Mouse (Mus musculus) neutrophil, adult 5-6 weeks (primary cell): ENCODE data around the gene Timm10. TPM values are rescaled to one million over a fixed set of nuclear protein-coding genes. Genes with fewer than 3 reads are reported as not detected.

Experiments
- ATAC-seq: fragments of 151-379, 151-347 bp; 2 replicates; pipeline ENCODE4 v1.8.0; 2017; ENCODE audit warnings: mild to moderate bottlenecking, moderate TSS enrichment; ENCODE audit not compliant: insufficient number of reproducible peaks, poor library complexity, low FRiP score, severe bottlenecking; ENCODE audit errors: extremely low read depth
- total RNA-seq: library from RNA; stranded (forward); fragments of 200-1000 nt; gene quantifications from 2 replicates; pipeline ENCODE4 v1.2.3, GENCODE M21; 2017

Gene Timm10
- total RNA-seq, 1 experiment from 2014 or later, result 10.0 TPM

DNA sequence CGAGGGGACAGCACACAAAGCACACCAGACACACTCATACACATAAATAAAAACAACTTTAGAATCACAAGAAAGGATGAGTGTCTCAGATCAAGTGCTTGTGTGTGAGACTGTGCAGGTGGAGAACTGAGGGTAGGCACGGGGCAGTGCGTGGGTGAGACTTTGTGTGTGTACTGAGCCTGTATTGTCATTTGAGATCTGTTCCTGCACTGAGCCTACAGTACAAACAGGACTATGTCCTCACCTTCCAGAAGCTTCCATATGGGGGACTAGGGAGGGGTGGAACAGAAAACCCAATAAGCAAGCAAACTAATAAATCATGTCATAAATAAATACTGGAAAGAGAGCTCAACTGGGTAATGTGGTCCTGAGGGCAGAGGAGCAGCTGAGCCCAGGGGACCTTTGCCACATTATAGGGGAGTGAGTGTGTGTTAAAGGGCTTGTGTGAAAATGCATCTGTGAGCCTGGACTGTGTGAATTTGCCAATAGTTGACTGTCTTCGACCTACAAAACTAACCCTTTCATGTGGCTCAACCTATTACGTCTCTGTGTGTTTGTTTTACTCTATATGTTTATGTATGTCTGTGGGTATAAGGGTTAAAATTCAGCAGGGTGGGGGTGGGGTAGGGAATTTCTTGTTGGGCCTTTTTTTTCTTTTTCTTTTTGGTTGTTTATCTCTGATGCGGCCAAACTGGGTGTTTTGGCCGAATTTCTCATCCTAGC is 23.8 kb downstream of the Timm10 start:
- ATAC-seq, result no peak

DNA sequence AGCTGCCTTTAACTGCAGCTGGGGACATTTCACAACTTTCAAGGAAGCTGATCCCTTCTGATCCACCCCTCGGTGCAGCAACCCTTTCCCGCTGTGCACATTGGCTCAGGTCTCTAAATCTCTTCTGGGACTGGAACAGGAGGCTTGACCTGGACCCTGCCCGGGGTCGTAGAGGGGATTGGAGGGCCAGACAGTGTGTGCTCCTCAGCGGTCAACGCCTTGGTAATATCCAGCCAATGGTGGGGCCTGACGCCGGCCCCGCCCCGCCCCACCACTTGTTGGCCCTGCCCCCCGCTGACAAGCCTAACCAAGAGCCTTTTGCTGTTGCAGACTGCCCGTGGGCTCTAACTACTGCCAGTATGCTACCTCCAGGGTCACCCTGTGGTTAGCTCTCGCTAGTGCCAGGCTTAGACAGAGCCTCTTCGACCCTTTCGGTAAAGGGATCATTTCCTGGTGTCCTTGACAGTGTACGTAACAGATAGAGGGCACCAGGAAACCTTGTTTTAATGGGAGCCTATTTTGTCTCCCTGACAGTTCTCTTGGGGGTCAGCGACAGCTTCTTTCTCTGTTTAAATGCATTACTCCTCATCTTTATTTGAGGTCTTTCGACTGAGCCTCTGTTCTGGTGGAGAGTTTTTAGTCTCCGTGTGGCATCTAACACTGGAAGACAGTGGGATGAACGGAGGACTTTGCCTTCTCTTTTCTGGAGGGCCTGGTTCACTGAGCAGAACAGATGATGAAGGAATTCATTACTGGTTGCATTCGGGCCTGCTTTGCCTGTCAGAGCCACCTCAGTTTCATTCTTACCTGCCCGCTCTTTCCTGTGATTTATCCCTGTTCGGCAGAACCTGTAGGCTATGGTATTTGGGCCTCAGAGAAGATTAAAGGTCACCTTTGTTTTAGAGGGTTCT is 24.6 kb downstream of the Timm10 start:
- ATAC-seq, result no peak

DNA sequence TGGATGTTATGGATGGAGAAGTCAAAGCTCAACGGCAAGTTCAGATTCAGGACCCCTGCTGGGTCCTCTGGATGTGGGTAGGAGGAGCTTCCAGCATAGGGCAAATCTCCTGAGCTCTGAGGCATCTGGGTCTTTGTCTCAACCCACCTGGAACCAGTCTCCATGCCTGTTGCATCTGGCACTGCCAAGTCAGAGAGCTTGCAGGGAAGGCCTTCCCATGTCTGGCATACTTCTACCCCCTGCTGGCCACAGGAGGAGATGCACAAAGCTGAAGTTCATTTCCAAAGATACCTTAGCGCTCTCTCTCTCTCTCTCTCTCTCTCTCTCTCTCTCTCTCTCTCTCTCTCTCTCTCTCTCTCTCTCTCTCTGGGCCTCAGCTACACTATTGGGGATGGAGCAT is 28.9 kb downstream of the Timm10 start:
- ATAC-seq, result peak; percentile 73

DNA sequence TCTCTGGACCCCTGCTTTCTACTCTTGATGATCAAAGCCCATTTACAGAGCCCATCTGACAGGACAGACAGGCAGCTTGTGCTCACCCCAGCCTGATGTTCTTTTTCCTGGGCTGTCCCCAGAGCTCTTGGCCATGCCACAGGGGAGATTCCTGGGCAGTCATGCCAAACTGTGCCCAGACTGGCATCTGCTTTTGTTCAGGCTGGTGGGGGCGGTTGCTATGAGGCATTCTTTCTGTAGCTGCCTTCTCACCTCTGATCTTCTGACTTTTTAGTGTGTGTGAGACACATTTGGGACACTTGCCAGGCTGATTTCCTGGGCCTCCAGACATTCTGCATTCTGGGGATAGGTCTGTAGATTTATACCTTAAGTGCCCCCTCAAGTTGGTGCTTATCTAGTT is 31.8 kb downstream of the Timm10 start:
- no peak for ATAC-seq

DNA sequence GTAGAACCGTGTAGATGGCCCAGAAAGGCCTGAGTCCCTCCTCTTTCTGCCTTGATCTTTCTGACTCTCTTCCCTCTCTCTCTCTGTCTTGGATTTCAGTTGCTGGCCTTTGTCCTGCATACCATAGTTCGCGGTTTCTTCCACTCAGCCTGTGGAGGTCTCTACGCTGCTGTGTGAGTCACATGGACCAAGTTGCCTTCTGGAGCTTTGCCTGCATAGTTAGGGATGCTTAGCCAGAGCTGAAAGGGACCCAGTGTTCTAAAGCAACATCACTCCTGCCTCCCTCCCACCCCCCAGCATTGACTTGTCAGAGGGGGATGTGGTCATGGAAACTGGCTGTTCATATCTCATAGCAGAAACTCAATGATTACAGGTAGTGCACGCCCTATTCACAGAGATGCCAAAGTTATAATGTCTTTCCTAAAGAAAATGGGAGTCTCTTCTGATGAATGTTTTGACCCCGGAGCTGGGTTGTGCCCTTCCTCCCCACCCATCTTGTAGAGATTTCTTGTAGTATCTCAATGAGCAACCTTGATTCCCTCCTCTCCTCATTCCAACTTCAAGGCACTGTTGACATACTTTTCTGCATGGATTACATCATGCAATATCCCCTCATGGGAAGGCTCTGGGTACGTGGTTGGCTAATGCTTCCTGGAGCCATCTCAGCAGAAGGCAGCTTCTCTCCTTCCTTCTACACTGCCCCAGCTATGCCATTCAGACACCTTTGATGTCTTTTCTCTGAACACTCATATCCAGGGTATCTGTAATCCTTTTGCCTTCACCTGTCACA is 33.4 kb downstream of the Timm10 start:
- ATAC-seq, result no peak

DNA sequence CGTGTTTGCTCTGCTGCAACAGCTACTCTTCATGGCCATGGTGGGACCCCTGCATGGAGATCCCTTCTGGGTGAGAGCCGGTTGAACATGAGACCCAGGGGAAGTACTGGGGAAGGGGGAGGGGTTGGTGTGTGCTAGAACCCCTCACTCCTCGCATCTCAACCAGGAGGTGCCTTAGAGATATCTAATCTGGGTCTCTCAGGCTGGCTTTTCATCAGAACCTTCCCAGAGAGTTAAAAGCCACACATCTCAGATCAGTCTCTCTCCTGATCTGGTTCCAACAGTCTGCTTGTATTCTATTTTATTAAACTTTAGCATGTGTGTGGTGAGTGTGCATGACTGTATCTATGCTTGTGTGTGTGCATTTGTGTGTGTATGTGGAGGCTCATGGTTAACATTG is 34.6 kb downstream of the Timm10 start:
- no peak for ATAC-seq

DNA sequence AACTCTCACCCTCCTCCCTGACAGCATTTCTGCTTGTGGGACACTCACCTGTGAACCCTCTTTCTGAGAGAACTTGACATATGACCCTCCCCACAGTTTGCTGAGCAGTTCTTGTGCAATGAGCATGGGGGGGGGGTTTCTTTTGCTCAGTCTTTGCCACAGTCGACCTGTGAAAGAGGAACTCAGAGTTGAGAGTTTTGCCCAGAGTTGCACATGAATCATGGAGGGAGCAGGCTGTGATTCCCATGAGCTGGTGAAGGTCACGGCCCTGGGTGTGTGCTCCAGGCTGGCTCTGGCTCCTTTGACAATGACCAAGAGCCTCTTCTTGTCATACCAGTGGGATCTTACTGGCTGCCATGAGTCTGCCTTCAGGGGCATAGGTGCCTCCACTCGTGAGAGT is 35.4 kb downstream of the Timm10 start:
- no peak for ATAC-seq

DNA sequence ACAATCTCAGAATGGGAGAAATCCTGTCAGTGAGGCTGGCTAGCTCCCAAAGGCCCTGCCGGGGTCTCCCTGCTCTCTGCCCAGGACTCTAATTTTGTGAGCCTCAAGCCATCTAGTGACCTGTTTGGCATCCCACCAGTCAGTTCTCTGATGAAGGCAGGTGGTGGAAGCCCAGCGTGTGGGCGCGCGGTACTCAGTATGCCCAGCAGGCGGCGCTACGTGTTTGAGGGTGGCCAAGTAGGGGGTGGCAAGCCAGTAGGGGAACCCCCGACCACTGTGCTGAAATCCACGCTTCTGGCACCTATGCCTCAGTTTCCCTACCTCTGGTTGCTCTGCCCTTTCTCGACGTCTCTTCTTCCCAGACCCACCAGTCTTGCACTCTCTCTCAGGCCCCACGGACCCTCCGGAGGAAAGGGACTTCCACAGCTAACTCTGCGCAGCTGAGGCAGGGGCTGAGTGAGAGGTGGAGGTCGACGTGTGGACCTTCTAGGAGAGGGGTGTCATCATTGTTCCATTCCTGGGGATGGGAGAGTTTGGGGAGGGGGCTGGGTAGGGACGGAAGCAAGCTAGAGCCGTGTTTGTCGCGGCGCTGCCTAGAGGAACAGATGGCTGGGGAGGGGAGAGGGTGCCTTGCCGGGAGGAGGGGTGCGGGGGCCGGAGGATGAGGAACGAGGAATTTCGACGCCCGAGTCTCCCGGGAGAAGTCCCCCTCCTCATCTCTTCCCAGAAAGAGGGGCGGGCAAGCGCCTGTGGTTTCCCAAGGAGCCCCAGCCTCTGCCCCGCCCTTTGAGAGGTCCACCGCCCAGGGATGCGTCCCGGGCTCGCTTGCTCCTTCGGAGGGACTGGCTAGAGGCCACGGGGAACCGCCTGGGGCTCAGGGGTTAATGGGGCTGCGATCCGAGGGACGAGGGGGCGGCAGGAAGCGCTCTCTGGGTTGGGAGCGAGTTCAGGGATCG is 39.1 kb downstream of the Timm10 start:
- peak; percentile 44; the same call in 1 of the 2 replicates for ATAC-seq

DNA sequence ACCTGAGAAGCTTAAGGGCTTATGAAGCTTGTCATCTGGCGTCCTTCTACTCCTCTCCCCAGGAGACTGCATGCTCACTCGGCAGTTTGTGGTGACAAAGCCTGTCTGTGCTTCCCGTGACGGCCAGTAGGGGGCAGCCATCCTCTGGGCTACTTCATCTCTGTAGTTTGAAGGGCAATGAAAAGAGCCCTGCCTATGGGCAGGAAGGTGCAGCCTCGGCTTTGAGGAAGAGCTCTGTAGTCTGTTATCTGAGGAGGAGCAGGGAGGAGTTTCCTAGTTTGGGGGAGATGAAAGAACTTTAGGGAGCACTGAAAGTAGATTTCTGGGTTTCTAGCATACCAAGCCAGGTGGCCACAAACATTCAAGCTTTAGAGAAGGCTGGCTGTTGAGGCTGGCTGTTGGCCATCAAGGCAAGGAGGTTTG is 41.7 kb downstream of the Timm10 start:
- ATAC-seq, result peak; percentile 40; the same call in 1 of the 2 replicates

DNA sequence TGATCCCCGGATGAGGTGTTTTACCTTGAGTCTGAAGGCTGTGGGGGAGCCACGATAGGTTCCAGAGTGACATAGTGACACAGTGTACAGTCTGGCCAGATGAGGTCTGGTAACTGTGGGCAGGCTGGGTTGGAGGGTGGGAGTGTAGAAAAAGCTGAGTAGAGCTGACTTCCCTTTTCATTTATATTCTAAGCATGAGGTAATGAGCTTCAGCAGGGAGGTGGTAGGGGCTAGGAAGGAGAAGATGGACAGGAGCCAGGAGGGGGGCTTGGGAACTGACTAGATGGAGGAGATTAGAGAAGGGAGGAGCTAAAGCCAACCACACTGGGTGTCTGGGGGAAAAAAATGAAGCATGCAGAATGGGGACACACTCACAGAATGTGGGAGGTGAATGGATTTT is 42.2 kb downstream of the Timm10 start:
- ATAC-seq, result no peak

DNA sequence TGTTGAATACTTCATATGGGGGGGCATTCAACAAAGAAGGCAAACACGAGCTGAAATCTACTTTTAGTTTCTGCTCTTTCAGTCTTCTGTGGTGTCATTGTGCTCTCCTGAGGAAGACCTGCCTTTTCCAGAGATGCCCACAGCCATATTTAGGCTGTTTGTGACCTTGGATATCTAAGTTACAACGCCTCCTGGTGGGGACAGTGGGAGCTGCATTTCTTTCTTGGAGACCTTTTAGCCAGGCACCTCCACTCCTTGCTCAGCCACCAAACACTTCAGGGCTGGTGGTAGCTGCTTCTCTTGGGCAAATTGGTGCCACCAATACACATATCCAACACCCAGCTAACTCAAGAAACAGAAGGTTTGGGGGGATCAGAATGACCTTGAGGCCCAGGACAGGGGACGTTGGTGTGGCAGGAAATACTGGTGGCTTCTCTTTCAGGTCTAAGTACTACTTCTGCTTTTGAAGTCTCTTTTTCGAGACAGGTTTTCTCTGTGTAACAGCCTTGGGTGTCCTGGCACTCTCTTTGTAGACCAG is 43.9 kb downstream of the Timm10 start:
- ATAC-seq, result peak; percentile 11; the same call in 1 of the 2 replicates

DNA sequence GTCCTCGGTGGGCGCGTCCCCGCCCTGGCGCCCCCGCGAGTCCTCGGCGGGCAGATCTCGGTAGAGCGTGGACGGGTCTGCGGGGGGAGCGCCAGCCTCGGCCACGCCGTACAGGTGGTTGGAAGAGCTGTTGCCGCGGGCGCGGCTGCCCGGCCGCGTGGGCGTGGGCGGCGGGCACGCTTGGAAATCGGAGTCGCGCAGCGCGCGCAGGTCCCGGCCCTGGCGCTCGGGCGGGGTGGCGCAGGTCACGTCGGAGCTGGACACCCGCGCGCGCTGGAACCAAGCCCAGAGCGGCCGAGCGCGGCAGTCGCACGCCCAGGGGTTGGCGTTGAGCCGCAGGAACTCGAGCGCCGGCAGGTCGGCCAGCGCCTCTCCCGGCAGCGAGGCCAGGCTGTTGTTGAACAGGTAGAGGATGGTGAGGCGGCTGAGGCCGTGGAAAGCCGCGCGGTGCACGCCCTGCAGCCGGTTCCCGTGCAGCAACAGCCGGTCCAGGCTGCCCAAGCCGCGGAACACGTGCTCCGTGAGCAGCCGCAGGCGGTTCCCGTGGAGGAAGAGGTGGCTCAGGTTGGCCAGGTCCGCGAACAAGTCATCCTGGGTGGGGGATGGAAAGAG is 45.4 kb downstream of the Timm10 start:
- ATAC-seq, result no peak

DNA sequence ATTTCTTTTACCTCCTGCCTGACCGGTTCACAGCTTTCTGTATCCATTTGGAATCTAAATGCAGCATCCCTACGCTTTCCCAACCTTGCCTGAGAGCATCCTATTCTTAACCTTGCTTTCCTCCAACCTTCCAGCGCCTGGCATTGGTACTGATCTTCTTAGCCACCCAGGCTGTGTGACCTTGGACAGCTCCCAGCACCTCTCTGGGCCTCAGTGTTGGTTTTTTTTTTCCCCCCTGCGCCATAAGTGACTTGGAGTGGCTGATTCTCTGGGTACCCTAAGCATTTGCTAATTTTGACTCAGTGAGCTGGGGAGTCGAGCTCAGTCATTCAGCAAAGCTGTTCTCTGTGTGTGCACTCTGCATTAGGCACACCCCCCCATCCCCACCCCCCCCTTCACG is 49.0 kb downstream of the Timm10 start:
- no peak for ATAC-seq

Other genes starting within 250 kb of the Timm10 start
- 2.1 and 4.2 TPM in 2 replicates for gene Ctnnd1, start 176.2 kb upstream of the Timm10 start, total RNA-seq
- gene Btbd18, start 167.9 kb upstream of the Timm10 start, total RNA-seq, result not detected in 2 replicates
- 20.6 and 24.8 TPM in 2 replicates for gene Selenoh, start 156.2 kb upstream of the Timm10 start, total RNA-seq
- gene Gm28635, start 149.0 kb upstream of the Timm10 start, total RNA-seq, result 0.12 TPM in 1 of 2 replicates, not detected in the other
- 14.5 and 16.5 TPM in 2 replicates for gene Med19, start 148.6 kb upstream of the Timm10 start, total RNA-seq
- gene Tmx2, start 147.9 kb upstream of the Timm10 start, total RNA-seq, result 18.4 and 20.1 TPM in 2 replicates
- gene Zdhhc5, start 111.8 kb upstream of the Timm10 start, total RNA-seq, result 33.3 and 37.8 TPM in 2 replicates
- 41.6 and 50.2 TPM in 2 replicates for gene Clp1, start 99.6 kb upstream of the Timm10 start, total RNA-seq
- gene Ypel4, start 92.9 kb upstream of the Timm10 start, total RNA-seq, result 0.23 and 0.25 TPM in 2 replicates
- gene Gm19426, start 83.3 kb upstream of the Timm10 start, total RNA-seq, result not detected in 2 replicates
- gene Serping1, start 51.6 kb upstream of the Timm10 start, total RNA-seq, result not detected in 2 replicates
- gene Ube2l6, start 28.2 kb upstream of the Timm10 start, total RNA-seq, result 95.3 and 99.8 TPM in 2 replicates
- not detected in 2 replicates for gene Smtnl1, start 4.3 kb upstream of the Timm10 start, total RNA-seq
- 3.4 and 4.7 TPM in 2 replicates for gene Slc43a1, start 11.9 kb downstream of the Timm10 start, total RNA-seq
- gene Rtn4rl2, start 59.7 kb downstream of the Timm10 start, total RNA-seq, result not detected in 2 replicates
- 2.7 and 2.9 TPM in 2 replicates for gene Slc43a3, start 109.6 kb downstream of the Timm10 start, total RNA-seq
- 0.93 TPM in 1 of 2 replicates, not detected in the other for gene Prg2, start 153.5 kb downstream of the Timm10 start, total RNA-seq
- gene Prg3, start 161.2 kb downstream of the Timm10 start, total RNA-seq, result not detected in 2 replicates
- gene Ssrp1, start 210.2 kb downstream of the Timm10 start, total RNA-seq, result 133 and 139 TPM in 2 replicates
- gene P2rx3, start 210.5 kb downstream of the Timm10 start, total RNA-seq, result not detected in 2 replicates
- gene Tnks1bp1, start 221.0 kb downstream of the Timm10 start, total RNA-seq, result 10.6 and 13.3 TPM in 2 replicates